Mouse (Mus musculus) adrenal gland, adult 2 months (tissue): ENCODE data around the gene Masp2. TPM values are rescaled to one million over a fixed set of nuclear protein-coding genes. Genes with fewer than 3 reads are reported as not detected.

Experiments
- DNase-seq: peaks from one replicate; pipeline ENCODE4 v3.0.0; 2021
- polyA plus RNA-seq: library from polyadenylated mRNA; depleted of rRNA; stranded (reverse); fragments of >200 nt; gene quantifications from 2 replicates; pipeline ENCODE4 v1.2.3, GENCODE M21; 2012
- total RNA-seq, 2 experiments: library from RNA; stranded (reverse); gene quantifications; 2 replicates each; pipeline ENCODE4 v1.2.3; 2021

The Masp2 gene
- total and polyA plus RNA-seq, 3 experiments: 0.55 to 6.5 (median 5.6) TPM

- DNase-seq: no peak
Observed at GRCm38 (mm10) chr4:148600316-148600715, 2.0 kb upstream of the Masp2 start.

GRCm38 (mm10) chr4:148601871-148602270 lies 483 bp upstream of the Masp2 start:
- no peak for DNase-seq

- DNase-seq: peak; percentile 63
Observed at GRCm38 (mm10) chr4:148603376-148604139, 1.2 kb downstream of the Masp2 start.

- DNase-seq: peak; percentile 55
Observed at GRCm38 (mm10) chr4:148604141-148604540, 1.8 kb downstream of the Masp2 start.

- peak; percentile 65 for DNase-seq
Observed at GRCm38 (mm10) chr4:148604541-148605165, 2.3 kb downstream of the Masp2 start.

- peak; percentile 81 for DNase-seq
Observed at GRCm38 (mm10) chr4:148607758-148608157, 5.4 kb downstream of the Masp2 start.

- DNase-seq: no peak
Observed at GRCm38 (mm10) chr4:148609805-148610204, 7.5 kb downstream of the Masp2 start.

- DNase-seq: no peak
Observed at GRCm38 (mm10) chr4:148610631-148611364, 8.4 kb downstream of the Masp2 start.

- DNase-seq: no peak
Observed at GRCm38 (mm10) chr4:148612557-148612956, 10.2 kb downstream of the Masp2 start.

GRCm38 (mm10) chr4:148613738-148614137 lies 11.4 kb downstream of the Masp2 start:
- DNase-seq: no peak

GRCm38 (mm10) chr4:148619805-148620204 lies 17.5 kb downstream of the Masp2 start:
- no peak for DNase-seq

- DNase-seq: no peak
Observed at GRCm38 (mm10) chr4:148620718-148621117, 18.4 kb downstream of the Masp2 start.

- no peak for DNase-seq
Observed at GRCm38 (mm10) chr4:148622485-148622884, 20.1 kb downstream of the Masp2 start.

- no peak for DNase-seq
Observed at GRCm38 (mm10) chr4:148623609-148624008, 21.3 kb downstream of the Masp2 start.

GRCm38 (mm10) chr4:148625010-148625409 lies 22.7 kb downstream of the Masp2 start:
- DNase-seq: no peak

- DNase-seq: peak; percentile 41
Observed at GRCm38 (mm10) chr4:148625756-148626622, 23.6 kb downstream of the Masp2 start.

- peak; percentile 97 for DNase-seq
Observed at GRCm38 (mm10) chr4:148626623-148627185, 24.4 kb downstream of the Masp2 start, which contains the start of gene Tardbp. Gene Tardbp (minus strand): TSS chr4:148627019.

GRCm38 (mm10) chr4:148627246-148627645 lies 24.9 kb downstream of the Masp2 start:
- no peak for DNase-seq

GRCm38 (mm10) chr4:148632013-148632692 lies 29.8 kb downstream of the Masp2 start:
- no peak for DNase-seq

- peak; percentile 45 for DNase-seq
Observed at GRCm38 (mm10) chr4:148633395-148634061, 31.2 kb downstream of the Masp2 start.
